Mouse (Mus musculus) right cerebral cortex, postnatal 4 days (tissue): ENCODE data around the gene Pramef25.
"Not testable (repeated sequence)": the region's sequence is repeated elsewhere in the genome, so short reads cannot be mapped to it uniquely, and the experiment has no call there.

Experiments
- DNase-seq: peaks from one replicate; pipeline ENCODE4 v3.0.0-alpha.2; 2022

The Pramef25 gene

DNA sequence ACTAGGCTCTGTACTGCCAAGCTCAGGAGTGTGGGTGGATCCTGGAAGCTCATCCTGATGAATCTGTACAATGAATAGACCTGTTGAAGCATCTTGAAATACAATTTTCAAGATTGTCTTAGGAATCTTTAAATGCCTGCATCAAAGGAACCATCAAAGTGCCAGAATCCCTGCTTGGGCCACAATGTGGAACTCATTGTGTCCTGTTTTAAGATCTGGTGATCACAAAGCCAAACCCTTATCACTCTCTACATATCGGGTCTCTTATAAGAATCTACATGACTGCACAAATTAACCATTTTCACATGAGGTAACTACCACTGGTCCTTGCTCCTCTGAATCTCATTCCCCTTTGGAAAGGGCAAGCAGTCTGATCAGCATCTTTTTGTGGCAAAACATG lies at the start of gene Pramef25:
Gene Pramef25, minus strand, starts transcription at position 101 of the 400 bp plus-strand sequence.
- not testable (repeated sequence) for DNase-seq

DNA sequence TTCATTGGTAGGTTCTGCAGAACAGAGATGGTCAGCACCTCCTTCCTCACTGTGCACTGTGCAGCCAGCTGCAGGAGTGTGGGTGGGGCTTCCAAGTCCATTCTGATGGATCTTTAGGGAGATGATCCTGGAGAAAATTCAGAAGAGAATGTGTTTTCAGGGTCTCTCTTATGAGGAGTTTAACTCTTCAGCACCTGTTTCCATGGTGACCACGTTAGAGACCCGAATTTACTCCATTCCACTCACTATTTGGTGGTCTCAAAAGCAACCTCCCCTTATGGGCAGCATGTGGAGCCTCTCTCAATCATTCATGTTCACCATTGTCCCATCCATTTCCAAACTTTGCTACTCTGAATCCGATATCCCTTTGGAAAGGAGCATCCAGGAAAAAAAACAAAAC lies 43.5 kb upstream of the Pramef25 start, which contains the start of gene Pramef17:
Gene Pramef17, minus strand, starts transcription at position 101 of the 400 bp plus-strand sequence.
- DNase-seq, result not testable (repeated sequence)

GRCm38 (mm10) chr4:143988126-143988525 lies 37.3 kb upstream of the Pramef25 start:
- peak; percentile 48 for DNase-seq

- peak; percentile 2 for DNase-seq
Measured at GRCm38 (mm10) chr4:143987475-143987941, 36.7 kb upstream of the Pramef25 start.

DNA sequence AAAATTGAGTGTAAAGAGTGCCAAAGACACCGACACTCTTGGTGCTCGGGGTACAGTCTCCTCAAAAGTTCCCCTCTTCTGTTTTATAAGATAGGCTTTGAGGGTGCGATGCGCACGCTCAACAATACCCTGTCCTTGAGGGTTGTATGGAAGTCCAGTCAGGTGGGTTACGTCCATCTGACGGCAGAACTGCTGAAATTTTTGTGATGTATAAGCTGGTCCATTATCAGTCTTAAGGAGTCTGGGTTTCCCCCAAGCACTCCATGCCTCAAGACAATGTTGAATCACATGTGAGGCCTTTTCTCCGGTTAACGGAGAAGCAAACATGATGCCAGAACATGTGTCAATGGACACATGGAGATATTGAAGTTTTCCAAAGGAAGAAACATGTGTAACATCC lies 34.9 kb upstream of the Pramef25 start:
- DNase-seq, result peak; percentile 2

- DNase-seq, result not testable (repeated sequence)
Measured at GRCm38 (mm10) chr4:143985165-143985564, 34.3 kb upstream of the Pramef25 start.

DNA sequence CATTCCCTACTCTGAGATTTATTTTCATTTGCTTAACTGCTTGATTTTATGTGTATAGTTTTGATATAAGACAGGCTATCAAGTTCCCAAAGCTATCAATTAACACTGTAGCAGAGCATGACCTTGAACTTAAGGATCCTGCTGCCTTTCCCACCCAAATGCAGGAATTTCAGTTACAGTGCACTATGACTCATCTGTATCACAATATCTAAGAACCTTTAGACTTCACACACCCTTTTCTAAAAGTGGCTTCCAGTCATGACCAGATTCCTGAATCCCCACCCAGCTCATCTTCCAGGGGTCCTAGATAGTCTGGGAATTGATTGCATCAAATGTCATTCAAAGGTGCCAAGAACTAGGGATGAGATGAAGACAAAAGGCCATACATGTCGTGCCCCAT lies 32.6 kb upstream of the Pramef25 start:
- DNase-seq, result not testable (repeated sequence)

- not testable (repeated sequence) for DNase-seq
Measured at GRCm38 (mm10) chr4:143966850-143967249, 16.0 kb upstream of the Pramef25 start, which contains the start of gene Gm13101. Gene Gm13101 (minus strand): TSS chr4:143966950.

DNA sequence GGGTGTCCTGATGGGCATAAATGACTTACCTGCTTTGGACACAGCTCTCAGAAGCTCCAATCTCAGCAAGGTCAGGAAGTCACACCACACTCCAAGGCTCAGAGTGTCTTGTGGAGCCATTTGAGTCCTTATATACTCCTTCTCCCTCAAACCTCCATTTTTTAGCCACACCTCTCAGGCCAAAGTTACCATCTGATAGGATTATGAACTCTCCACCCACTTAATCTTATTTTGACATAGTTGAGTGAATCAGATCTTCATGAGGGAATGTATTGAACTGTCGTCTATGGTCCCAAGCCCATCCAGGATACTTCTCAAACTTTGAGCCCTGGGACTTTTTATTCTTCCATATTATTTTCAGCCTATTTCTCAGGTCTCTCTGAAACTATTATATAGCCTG lies 50.5 kb downstream of the Pramef25 start, which contains the start of gene Pramef6:
Gene Pramef6, minus strand, starts transcription at position 101 of the 400 bp plus-strand sequence.
- DNase-seq, result not testable (repeated sequence)
